Comparison of ENCODE assay signal across 9 mouse cellular contexts in genomic region chr7:19748219-19749195, GRCm38 (mm10). TPM values are rescaled to one million over a fixed set of nuclear protein-coding genes. Genes with fewer than 3 reads are reported as not detected.
DNase-seq lines count a peak whose midpoint lies in the region; ATAC-seq and TF ChIP-seq lines count a peak whose summit lies in the region.
"Had no signal": no experiment of that assay in that cellular context is flagged by ENCODE, and none has a peak within 500 bp of the region (broad histone marks: within the 10 kb centered on the region; RNA-seq: fewer than 3 reads in every experiment).

No protein-coding gene starts in this region.

- WGBS in forebrain, embryonic 12.5 days: under 1% methylated on average over 32 of the region's 32 CpGs
- under 1% methylated on average over 32 of the region's 32 CpGs for WGBS in kidney, embryonic 14.5 days

- H3K4me2 ChIP-seq in forebrain, embryonic 12.5 days: peak overlapping the region; percentile 89
- peak overlapping the region; percentile 67 for H3K4me2 ChIP-seq in kidney, embryonic 14.5 days (replicated peaks; ENCODE audit: low read depth, low read length)

- ATAC-seq in forebrain, embryonic 12.5 days (ENCODE audit: low FRiP score): peak; percentile 21
- ATAC-seq in kidney, embryonic 14.5 days (ENCODE audit: low FRiP score, low TSS enrichment): peak; percentile 5; the same call in 1 of the 2 replicates

- H3K9ac ChIP-seq in forebrain, embryonic 12.5 days: peak overlapping the region; percentile 80
- H3K9ac ChIP-seq in kidney, embryonic 14.5 days (ENCODE audit: low read depth, low read length): peak overlapping the region; percentile 93

- H3K4me1 ChIP-seq in forebrain, embryonic 12.5 days: peaks cover 36% of the 10 kb centered on the region
- peaks cover 49% of the 10 kb centered on the region for H3K4me1 ChIP-seq in kidney, embryonic 14.5 days (ENCODE audit: control insufficient read depth, insufficient read depth, low read length)
- peaks cover 45% of the 10 kb centered on the region for H3K4me1 ChIP-seq in testis, adult 2 months (ENCODE audit: control insufficient read depth, insufficient read depth, low read length)

- H3K4me3 ChIP-seq in gastrocnemius, adult 2 months: peak overlapping the region; percentile 84
- peak overlapping the region; percentile 74 for H3K4me3 ChIP-seq in forebrain, embryonic 12.5 days (replicated peaks)
- H3K4me3 ChIP-seq in kidney, embryonic 14.5 days (ENCODE audit: low read length): peak overlapping the region; percentile 90
- peak overlapping the region; percentile 85 for H3K4me3 ChIP-seq in testis, adult 2 months (ENCODE audit: control insufficient read depth, low read depth, low read length)

- no peak for DNase-seq in gastrocnemius, adult 2 months
- no peak for DNase-seq in gastrocnemius, postnatal 36 days
- peak; percentile 56 for DNase-seq in ES-CJ7 (ENCODE audit: low read depth, low spot score)
- peak; percentile 31 for DNase-seq in lung, postnatal 36 days
- no peak for DNase-seq in gastrocnemius, postnatal 25 days

- TF ChIP-seq CTCF in gastrocnemius, adult 2 months (IDR thresholded peaks at IDR 0.05): no peak
- TF ChIP-seq CTCF in testis, adult 2 months (IDR thresholded peaks at IDR 0.05; ENCODE audit: control insufficient read depth, insufficient read depth, insufficient replicate concordance, low read depth, low read length): no peak

- no peaks in the 10 kb centered on the region for H3K27me3 ChIP-seq in forebrain, embryonic 12.5 days
- H3K27me3 ChIP-seq in kidney, embryonic 14.5 days (ENCODE audit: control insufficient read depth, insufficient read depth, low read length): no peaks in the 10 kb centered on the region
- H3K27me3 ChIP-seq in testis, adult 2 months (ENCODE audit: control insufficient read depth, insufficient read depth, low read length): no peaks in the 10 kb centered on the region
- H3K27me3 ChIP-seq: Patski had no signal

- H3K36me3 ChIP-seq in forebrain, embryonic 12.5 days (replicated peaks): peaks cover 8% of the 10 kb centered on the region
- H3K36me3 ChIP-seq in kidney, embryonic 14.5 days (ENCODE audit: control insufficient read depth, insufficient read depth, low read length): peaks cover 9% of the 10 kb centered on the region
- no peaks in the 10 kb centered on the region for H3K36me3 ChIP-seq in testis, adult 2 months (ENCODE audit: control insufficient read depth, insufficient read depth, low read length)

- intact Hi-C loops in gastrocnemius, adult 2 months (cut with DNase I): loop anchor here (2.0 kb wide), 1 partner anchor 32 kb away; no protein-coding TSS in a partner anchor
- intact Hi-C loops in gastrocnemius, postnatal 36 days (cut with DNase I): no loop called here

- TF ChIP-seq POLR2A in testis, adult 2 months (IDR thresholded peaks at IDR 0.05; ENCODE audit: control insufficient read depth, low read depth, low read length): no peak

- H3K27ac ChIP-seq in gastrocnemius, adult 2 months: peak overlapping the region; percentile 88
- peak overlapping the region; percentile 79 for H3K27ac ChIP-seq in forebrain, embryonic 12.5 days
- H3K27ac ChIP-seq in kidney, embryonic 14.5 days (ENCODE audit: low read depth, low read length): peak overlapping the region; percentile 92
- H3K27ac ChIP-seq in testis, adult 2 months (ENCODE audit: control insufficient read depth, insufficient read depth, low read depth, low read length): peak overlapping the region; percentile 58

- no peaks in the 10 kb centered on the region for H3K9me3 ChIP-seq in forebrain, embryonic 12.5 days
- no peaks in the 10 kb centered on the region for H3K9me3 ChIP-seq in kidney, embryonic 14.5 days (ENCODE audit: control insufficient read depth, low read length)

RNA-seq across cellular contexts. Expression of gene Nectin2, which starts 1.8 kb away (rescaled TPM):
- total RNA-seq in gastrocnemius, adult 2 months (2021): 1 to 10 TPM; 1.4 to 1.5 TPM
- 1 to 10 TPM; 2.0 to 2.3 TPM for total RNA-seq in gastrocnemius, postnatal 36 days (2021)
- 45.9 and 47.3 TPM in 2 replicates for polyA plus RNA-seq in forebrain, embryonic 12.5 days (2016; fragmentation: Nextera tagmentation; extraction: Ambion mirVana)
- polyA plus RNA-seq in kidney, embryonic 14.5 days (2014; fragmentation: Nextera tagmentation; extraction: Ambion mirVana): 106 and 139 TPM in 2 replicates
- 69.1 and 71.8 TPM in 2 replicates for polyA plus RNA-seq in testis, adult 2 months (2012; rRNA removed)
- 1 to 10 TPM; 2.1 to 3.9 TPM for total RNA-seq in gastrocnemius, postnatal 25 days (2021)

RNA-seq across cellular contexts. Expression of gene Bcam, which starts 22.3 kb away (rescaled TPM):
- 10 to 100 TPM; 21.9 to 26.7 TPM for total RNA-seq in gastrocnemius, adult 2 months (2021)
- 10 to 100 TPM; 22.0 to 22.6 TPM for total RNA-seq in gastrocnemius, postnatal 36 days (2021)
- 8.9 and 10.9 TPM in 2 replicates for polyA plus RNA-seq in forebrain, embryonic 12.5 days (2016; fragmentation: Nextera tagmentation; extraction: Ambion mirVana)
- polyA plus RNA-seq in kidney, embryonic 14.5 days (2014; fragmentation: Nextera tagmentation; extraction: Ambion mirVana): 177 and 214 TPM in 2 replicates
- 4.5 and 7.5 TPM in 2 replicates for polyA plus RNA-seq in testis, adult 2 months (2012; rRNA removed)
- 10 to 100 TPM; 25.3 to 33.9 TPM for total RNA-seq in gastrocnemius, postnatal 25 days (2021)

RNA-seq across cellular contexts. Expression of gene Tomm40, which starts 33.3 kb away (rescaled TPM):
- total RNA-seq in gastrocnemius, adult 2 months (2021): 10 to 100 TPM; 41.0 to 52.4 TPM
- 10 to 100 TPM; 36.8 to 47.6 TPM for total RNA-seq in gastrocnemius, postnatal 36 days (2021)
- polyA plus RNA-seq in forebrain, embryonic 12.5 days (2016; fragmentation: Nextera tagmentation; extraction: Ambion mirVana): 136 and 149 TPM in 2 replicates
- 159 and 177 TPM in 2 replicates for polyA plus RNA-seq in kidney, embryonic 14.5 days (2014; fragmentation: Nextera tagmentation; extraction: Ambion mirVana)
- 36.8 and 38.3 TPM in 2 replicates for polyA plus RNA-seq in testis, adult 2 months (2012; rRNA removed)
- total RNA-seq in gastrocnemius, postnatal 25 days (2021): 10 to 100 TPM; 45.1 to 45.4 TPM

RNA-seq across cellular contexts. Expression of gene Cblc, which starts 48.1 kb away (rescaled TPM):
- total RNA-seq in gastrocnemius, adult 2 months (2021): not detected
- total RNA-seq in gastrocnemius, postnatal 36 days (2021): not detected
- 0.47 and 0.56 TPM in 2 replicates for polyA plus RNA-seq in forebrain, embryonic 12.5 days (2016; fragmentation: Nextera tagmentation; extraction: Ambion mirVana)
- 4.7 and 7.3 TPM in 2 replicates for polyA plus RNA-seq in kidney, embryonic 14.5 days (2014; fragmentation: Nextera tagmentation; extraction: Ambion mirVana)
- 0.82 TPM in 1 of 2 replicates, not detected in the other for polyA plus RNA-seq in testis, adult 2 months (2012; rRNA removed)
- total RNA-seq in gastrocnemius, postnatal 25 days (2021): not detected

RNA-seq across cellular contexts. Expression of gene Apoe, which starts 49.5 kb away (rescaled TPM):
- 10 to 100 TPM; 38.0 to 61.8 TPM for total RNA-seq in gastrocnemius, adult 2 months (2021)
- total RNA-seq in gastrocnemius, postnatal 36 days (2021): 10 to 100 TPM; 49.0 to 51.4 TPM
- 115 and 128 TPM in 2 replicates for polyA plus RNA-seq in forebrain, embryonic 12.5 days (2016; fragmentation: Nextera tagmentation; extraction: Ambion mirVana)
- polyA plus RNA-seq in kidney, embryonic 14.5 days (2014; fragmentation: Nextera tagmentation; extraction: Ambion mirVana): 175 and 184 TPM in 2 replicates
- polyA plus RNA-seq in testis, adult 2 months (2012; rRNA removed): 122 and 180 TPM in 2 replicates
- total RNA-seq in gastrocnemius, postnatal 25 days (2021): 100 to 1,000 TPM in 1 of 2 experiments, 10 to 100 TPM in 1; 53.5 to 108 TPM

Comparison
In these comparisons a context has a peak if more than half of its experiments do, and no peak if none do; other contexts are left out.
1. DNase-seq: peak in ES-CJ7 (single experiment) and lung, postnatal 36 days (single experiment); none in gastrocnemius, adult 2 months (single experiment), gastrocnemius, postnatal 36 days (0 of 2) and gastrocnemius, postnatal 25 days (single experiment).
2. Peak in every context shown above with its lines, with median percentiles within 50 percentile points of each other: H3K27ac ChIP-seq and H3K4me3 ChIP-seq.